Mouse (Mus musculus): ENCODE results near the gene Gna15. TPM values are rescaled to one million over a fixed set of nuclear protein-coding genes. Genes with fewer than 3 reads are reported as not detected.
A peak's percentile ranks its signal among the peaks of the same experiment; 100 is the strongest.

Gna15 gene
- polyA plus RNA-seq, 1 experiment from 2014 or later: 4.4 TPM

DNA sequence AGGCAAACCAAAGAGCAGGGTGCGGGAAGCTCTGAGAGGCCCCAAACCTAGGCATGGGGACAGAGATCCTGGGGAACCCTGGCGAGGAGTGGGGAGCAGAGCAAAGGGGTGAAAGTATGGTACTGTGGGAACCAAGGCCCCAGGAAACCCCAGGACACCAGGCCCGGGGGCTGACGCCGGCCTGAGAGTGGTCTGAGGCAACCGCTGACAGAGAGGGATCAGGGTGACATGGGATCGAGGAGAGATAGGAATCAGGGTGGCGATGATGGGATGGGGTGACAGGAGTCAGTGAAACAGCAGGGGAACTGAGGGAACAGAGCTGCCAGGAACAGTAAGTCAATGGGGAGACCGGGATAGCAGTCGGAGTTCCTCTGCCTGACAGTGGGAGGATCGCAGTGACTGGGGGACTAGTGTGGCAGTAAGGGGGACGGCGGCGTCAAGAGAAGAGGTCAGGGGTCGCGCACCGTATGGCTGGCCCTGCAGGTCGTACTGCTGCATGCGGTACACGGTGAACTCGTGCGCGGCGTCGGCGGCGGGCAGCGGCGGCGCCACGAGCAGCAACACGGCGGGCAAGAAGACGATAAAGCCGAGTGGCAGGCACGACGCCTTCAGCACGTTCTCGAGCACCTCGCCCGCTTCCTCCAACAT lies 28.3 kb downstream of the Gna15 start:
- no peaks in the 10 kb centered on the region for H3K9me3 ChIP-seq (ENCODE audit: low read length)
- H3K27ac ChIP-seq (ENCODE audit: low read depth): peak overlapping the region; percentile 75
- under 1% methylated on average over 40 of the region's 41 CpGs for WGBS (ENCODE audit: insufficient replicate concordance)
- TF ChIP-seq EP300 (IDR thresholded peaks at IDR 0.05; ENCODE audit: low read depth): no peak
- peak; percentile 12; the same call in 1 of the 2 replicates for TF ChIP-seq CTCF (IDR thresholded peaks at IDR 0.05; ENCODE audit: low read depth)
- peak overlapping the region; percentile 89 for H3K9ac ChIP-seq (replicated peaks)
- H3K4me1 ChIP-seq (ENCODE audit: insufficient read depth): peaks cover 25% of the 10 kb centered on the region
- H3K4me2 ChIP-seq (ENCODE audit: low read depth, low read length): peak overlapping the region; percentile 99
- peaks cover 25% of the 10 kb centered on the region for H3K36me3 ChIP-seq (replicated peaks; ENCODE audit: insufficient read depth, low read length)
- peak; percentile 22 for ATAC-seq
- no peaks in the 10 kb centered on the region for H3K27me3 ChIP-seq (ENCODE audit: insufficient read depth, low read length)
- H3K4me3 ChIP-seq (ENCODE audit: low read depth, low read length): peak overlapping the region; percentile 74
- DNase-seq: no peak

GRCm38 (mm10) chr10:81495151-81495550 lies 28.9 kb downstream of the Gna15 start:
- DNase-seq (no peak), ATAC-seq (no peak)
- Histone ChIP-seq H3K36me3 (replicated peaks; ENCODE audit: insufficient read depth, low read length) (peaks cover 31% of the 10 kb centered on the region), H3K27me3 (ENCODE audit: insufficient read depth, low read length) (no peaks in the 10 kb centered on the region), H3K4me1 (ENCODE audit: insufficient read depth) (peaks cover 23% of the 10 kb centered on the region), H3K4me2 (ENCODE audit: low read depth, low read length) (peak overlapping the region; percentile 99), H3K9ac (replicated peaks) (peak overlapping the region; percentile 89), H3K9me3 (ENCODE audit: low read length) (no peaks in the 10 kb centered on the region), H3K4me3 (ENCODE audit: low read depth, low read length) (peak overlapping the region; percentile 74), H3K27ac (ENCODE audit: low read depth) (peak overlapping the region; percentile 75)
- TF ChIP-seq EP300 (IDR thresholded peaks at IDR 0.05; ENCODE audit: low read depth): no peak
- TF ChIP-seq CTCF (IDR thresholded peaks at IDR 0.05; ENCODE audit: low read depth): no peak
- WGBS (ENCODE audit: insufficient replicate concordance): 52% methylated on average over 6 of the region's 6 CpGs

GRCm38 (mm10) chr10:81494260-81495041 lies 29.6 kb downstream of the Gna15 start:
- Histone ChIP-seq H3K4me3 (ENCODE audit: low read depth, low read length) (peak overlapping the region; percentile 74), H3K27ac (ENCODE audit: low read depth) (peak overlapping the region; percentile 75), H3K27me3 (ENCODE audit: insufficient read depth, low read length) (no peaks in the 10 kb centered on the region), H3K4me1 (ENCODE audit: insufficient read depth) (peaks cover 23% of the 10 kb centered on the region), H3K36me3 (replicated peaks; ENCODE audit: insufficient read depth, low read length) (peaks cover 38% of the 10 kb centered on the region), H3K9me3 (ENCODE audit: low read length) (no peaks in the 10 kb centered on the region), H3K9ac (replicated peaks) (peak overlapping the region; percentile 89), H3K4me2 (ENCODE audit: low read depth, low read length) (peak overlapping the region; percentile 99)
- DNase-seq (peak; percentile 56), ATAC-seq (no peak)
- 67% methylated on average over 11 of the region's 11 CpGs for WGBS (ENCODE audit: insufficient replicate concordance)
- no peak for TF ChIP-seq CTCF (IDR thresholded peaks at IDR 0.05; ENCODE audit: low read depth)
- no peak for TF ChIP-seq EP300 (IDR thresholded peaks at IDR 0.05; ENCODE audit: low read depth)

- Histone ChIP-seq H3K4me3 (ENCODE audit: low read depth, low read length) (no peak overlapping the region), H3K27me3 (ENCODE audit: insufficient read depth, low read length) (no peaks in the 10 kb centered on the region), H3K27ac (ENCODE audit: low read depth) (no peak overlapping the region), H3K4me2 (ENCODE audit: low read depth, low read length) (peak overlapping the region; percentile 99), H3K9me3 (ENCODE audit: low read length) (no peaks in the 10 kb centered on the region), H3K4me1 (ENCODE audit: insufficient read depth) (peaks cover 23% of the 10 kb centered on the region), H3K36me3 (replicated peaks; ENCODE audit: insufficient read depth, low read length) (peaks cover 45% of the 10 kb centered on the region), H3K9ac (replicated peaks) (no peak overlapping the region; the same call in 1 of the 2 replicates)
- 71% methylated on average over 8 of the region's 8 CpGs for WGBS (ENCODE audit: insufficient replicate concordance)
- ATAC-seq (no peak), DNase-seq (no peak)
- TF ChIP-seq CTCF (IDR thresholded peaks at IDR 0.05; ENCODE audit: low read depth): peak; percentile 65
- no peak for TF ChIP-seq EP300 (IDR thresholded peaks at IDR 0.05; ENCODE audit: low read depth)
Observed at GRCm38 (mm10) chr10:81493601-81494220, 30.3 kb downstream of the Gna15 start.

- Histone ChIP-seq H3K27ac (ENCODE audit: low read depth) (no peak overlapping the region), H3K36me3 (replicated peaks; ENCODE audit: insufficient read depth, low read length) (peaks cover 55% of the 10 kb centered on the region), H3K4me2 (ENCODE audit: low read depth, low read length) (no peak overlapping the region), H3K4me3 (ENCODE audit: low read depth, low read length) (no peak overlapping the region), H3K4me1 (ENCODE audit: insufficient read depth) (peaks cover 21% of the 10 kb centered on the region), H3K9me3 (ENCODE audit: low read length) (no peaks in the 10 kb centered on the region), H3K9ac (replicated peaks) (no peak overlapping the region), H3K27me3 (ENCODE audit: insufficient read depth, low read length) (no peaks in the 10 kb centered on the region)
- WGBS (ENCODE audit: insufficient replicate concordance): 85% methylated on average over 11 of the region's 11 CpGs
- TF ChIP-seq EP300 (IDR thresholded peaks at IDR 0.05; ENCODE audit: low read depth) (no peak), CTCF (IDR thresholded peaks at IDR 0.05; ENCODE audit: low read depth) (no peak)
- no peak for ATAC-seq
- DNase-seq: no peak
Observed at GRCm38 (mm10) chr10:81492606-81493240, 31.3 kb downstream of the Gna15 start.

Data from liver, postnatal 0 days (tissue).